Comparison of ENCODE assay signal across 8 mouse cellular contexts in the genomic region with DNA sequence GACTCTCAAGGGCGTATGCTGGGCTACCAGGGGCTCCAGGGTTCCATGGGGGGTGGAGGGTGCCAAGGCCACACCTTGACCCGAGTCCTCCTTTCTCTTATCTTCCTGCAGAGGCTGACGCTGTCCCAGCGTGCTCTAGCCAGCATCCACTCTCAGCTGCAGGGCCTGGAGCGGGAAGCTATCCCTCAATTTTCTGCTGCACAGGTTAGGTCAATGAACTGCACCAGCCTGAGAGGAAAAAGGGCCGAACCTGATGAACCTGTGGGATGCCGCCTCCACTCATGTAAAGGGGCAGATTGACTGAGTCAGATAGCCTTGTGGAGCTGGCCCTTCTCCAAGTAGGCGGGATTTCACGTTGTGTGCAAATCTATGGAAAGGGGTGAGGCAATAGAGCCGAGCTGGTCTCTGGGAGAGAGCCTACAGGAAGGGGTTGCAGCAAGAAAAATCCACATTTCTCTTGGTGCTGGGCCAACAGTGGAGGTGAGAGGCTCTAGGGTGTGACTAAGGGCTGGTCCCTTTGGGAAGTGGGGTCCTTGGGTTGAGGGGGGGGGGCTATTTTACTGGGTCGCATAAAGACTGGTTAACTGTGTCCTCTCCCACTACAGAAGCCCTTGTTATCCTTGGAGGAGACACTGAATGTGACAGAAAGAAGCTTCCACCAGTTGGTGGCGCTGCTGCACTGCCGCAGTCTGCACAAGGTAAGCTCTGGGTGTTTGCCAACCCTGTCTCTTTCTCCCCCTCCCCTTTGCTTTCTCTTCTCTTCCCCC. TPM values are rescaled to one million over a fixed set of nuclear protein-coding genes. Genes with fewer than 3 reads are reported as not detected.
DNase-seq lines count a peak whose midpoint lies in the region; ATAC-seq and TF ChIP-seq lines count a peak whose summit lies in the region.

No protein-coding gene starts in this region.

- peak; percentile 50 for DNase-seq in urinary bladder, adult 2 months (ENCODE audit: low spot score)
- DNase-seq in urinary bladder, postnatal 10 days (ENCODE audit: low spot score), result no peak
- peak; percentile 65 for DNase-seq in gonadal fat pad, adult 2 months (ENCODE audit: low read depth)
- DNase-seq in kidney, adult 11 months, result peak; percentile 55
- DNase-seq in liver, result peak; percentile 85
- peak; percentile 96 for DNase-seq in midbrain, postnatal 0 days (ENCODE audit: low spot score)

- H3K4me2 ChIP-seq in midbrain, postnatal 0 days (ENCODE audit: low read depth, low read length, poor library complexity, severe bottlenecking), result no peak overlapping the region
- 0 out of 2 replicates have a peak overlapping the region, but pooled peaks have one; percentile 14 for H3K4me2 ChIP-seq in stomach, embryonic 14.5 days (replicated peaks; ENCODE audit: low read depth, low read length)

- TF ChIP-seq CTCF in midbrain, postnatal 0 days (IDR thresholded peaks at IDR 0.05), result peak; percentile 87

- no peaks in the 10 kb centered on the region for H3K27me3 ChIP-seq in midbrain, postnatal 0 days (ENCODE audit: insufficient read depth, low read length)
- H3K27me3 ChIP-seq in stomach, embryonic 14.5 days (ENCODE audit: control insufficient read depth, insufficient read depth, low read length), result no peaks in the 10 kb centered on the region

- H3K36me3 ChIP-seq in midbrain, postnatal 0 days (ENCODE audit: insufficient read depth, low read length), result peaks cover 44% of the 10 kb centered on the region
- H3K36me3 ChIP-seq in stomach, embryonic 14.5 days (ENCODE audit: control insufficient read depth, insufficient read depth, low read length), result no peaks in the 10 kb centered on the region

- H3K4me3 ChIP-seq in midbrain, postnatal 0 days (ENCODE audit: low read depth, low read length), result no peak overlapping the region
- H3K4me3 ChIP-seq in stomach, embryonic 14.5 days (ENCODE audit: low read depth, low read length), result no peak overlapping the region

- no peaks in the 10 kb centered on the region for H3K4me1 ChIP-seq in midbrain, postnatal 0 days (ENCODE audit: insufficient read depth, low read length)
- H3K4me1 ChIP-seq in stomach, embryonic 14.5 days (ENCODE audit: control insufficient read depth, insufficient read depth, low read length), result peaks cover 3% of the 10 kb centered on the region; the same call in 1 of the 2 replicates

- H3K9ac ChIP-seq in midbrain, postnatal 0 days (replicated peaks; ENCODE audit: low read length, poor library complexity, severe bottlenecking), result no peak overlapping the region; the same call in 1 of the 2 replicates
- H3K9ac ChIP-seq in stomach, embryonic 14.5 days (replicated peaks; ENCODE audit: low read depth, low read length), result no peak overlapping the region

- H3K27ac ChIP-seq in midbrain, postnatal 0 days (ENCODE audit: low read depth, low read length), result peak overlapping the region; percentile 59
- no peak overlapping the region for H3K27ac ChIP-seq in stomach, embryonic 14.5 days (ENCODE audit: low read length)

- WGBS in midbrain, postnatal 0 days, result 37% methylated on average over 13 of the region's 13 CpGs
- WGBS in stomach, embryonic 14.5 days, result 35% methylated on average over 13 of the region's 13 CpGs

- ATAC-seq in common myeloid progenitor, adult 5-6 weeks (replicated peaks; ENCODE audit: low read depth, poor library complexity, severe bottlenecking), result peak; percentile 78
- peak; percentile 55 for ATAC-seq in midbrain, postnatal 0 days (ENCODE audit: low FRiP score)
- ATAC-seq in stomach, embryonic 14.5 days (ENCODE audit: insufficient number of reproducible peaks, insufficient read depth, low FRiP score, low read depth), result peak; percentile 65; the same call in 1 of the 2 replicates

- H3K9me3 ChIP-seq in midbrain, postnatal 0 days (ENCODE audit: low read length), result no peaks in the 10 kb centered on the region
- no peaks in the 10 kb centered on the region for H3K9me3 ChIP-seq in stomach, embryonic 14.5 days (ENCODE audit: control insufficient read depth, low read depth, low read length)

RNA-seq across cellular contexts. Expression of gene Leng8, which starts 6.0 kb away (rescaled TPM):
- polyA plus RNA-seq in urinary bladder, adult 2 months (2012; rRNA removed), result 262 and 275 TPM in 2 replicates
- total RNA-seq in common myeloid progenitor, adult 5-6 weeks (2017), result 26.6 and 51.3 TPM in 2 replicates
- 692 and 700 TPM in 2 replicates for polyA plus RNA-seq in gonadal fat pad, adult 2 months (2012; rRNA removed)
- 176 and 253 TPM in 2 replicates for total RNA-seq in midbrain, postnatal 0 days (2014; rRNA removed)
- 52.7 and 64.1 TPM in 2 replicates for polyA plus RNA-seq in midbrain, postnatal 0 days (2015; fragmentation: Nextera tagmentation; extraction: Ambion mirVana)
- 58.7 and 62.3 TPM in 2 replicates for polyA plus RNA-seq in stomach, embryonic 14.5 days (2014; fragmentation: Nextera tagmentation; extraction: Ambion mirVana)

RNA-seq across cellular contexts. Expression of gene Ttyh1, which starts 11.7 kb away (rescaled TPM):
- polyA plus RNA-seq in urinary bladder, adult 2 months (2012; rRNA removed), result 4.5 and 5.0 TPM in 2 replicates
- not detected in 2 replicates for total RNA-seq in common myeloid progenitor, adult 5-6 weeks (2017)
- 46.6 and 51.3 TPM in 2 replicates for polyA plus RNA-seq in gonadal fat pad, adult 2 months (2012; rRNA removed)
- total RNA-seq in midbrain, postnatal 0 days (2014; rRNA removed), result 433 and 742 TPM in 2 replicates
- 186 and 226 TPM in 2 replicates for polyA plus RNA-seq in midbrain, postnatal 0 days (2015; fragmentation: Nextera tagmentation; extraction: Ambion mirVana)
- 8.2 TPM in 2 replicates for polyA plus RNA-seq in stomach, embryonic 14.5 days (2014; fragmentation: Nextera tagmentation; extraction: Ambion mirVana)

RNA-seq across cellular contexts. Expression of gene Leng9, which starts 19.3 kb away (rescaled TPM):
- polyA plus RNA-seq in urinary bladder, adult 2 months (2012; rRNA removed), result 5.8 and 6.3 TPM in 2 replicates
- total RNA-seq in common myeloid progenitor, adult 5-6 weeks (2017), result 1.3 and 1.5 TPM in 2 replicates
- polyA plus RNA-seq in gonadal fat pad, adult 2 months (2012; rRNA removed), result 8.1 and 9.0 TPM in 2 replicates
- total RNA-seq in midbrain, postnatal 0 days (2014; rRNA removed), result 3.3 and 4.9 TPM in 2 replicates
- 4.7 and 5.3 TPM in 2 replicates for polyA plus RNA-seq in midbrain, postnatal 0 days (2015; fragmentation: Nextera tagmentation; extraction: Ambion mirVana)
- 1.9 and 3.9 TPM in 2 replicates for polyA plus RNA-seq in stomach, embryonic 14.5 days (2014; fragmentation: Nextera tagmentation; extraction: Ambion mirVana)

RNA-seq across cellular contexts. Expression of gene Cdc42ep5, which starts 33.8 kb away (rescaled TPM):
- 90.1 and 98.9 TPM in 2 replicates for polyA plus RNA-seq in urinary bladder, adult 2 months (2012; rRNA removed)
- total RNA-seq in common myeloid progenitor, adult 5-6 weeks (2017), result 0.41 TPM in 1 of 2 replicates, not detected in the other
- 17.9 and 20.8 TPM in 2 replicates for polyA plus RNA-seq in gonadal fat pad, adult 2 months (2012; rRNA removed)
- 6.6 and 9.7 TPM in 2 replicates for total RNA-seq in midbrain, postnatal 0 days (2014; rRNA removed)
- 8.3 and 8.5 TPM in 2 replicates for polyA plus RNA-seq in midbrain, postnatal 0 days (2015; fragmentation: Nextera tagmentation; extraction: Ambion mirVana)
- polyA plus RNA-seq in stomach, embryonic 14.5 days (2014; fragmentation: Nextera tagmentation; extraction: Ambion mirVana), result 71.6 and 76.7 TPM in 2 replicates
